Mouse (Mus musculus): Measurements from ENCODE around the gene Nipbl. TPM values are rescaled to one million over a fixed set of nuclear protein-coding genes. Genes with fewer than 3 reads are reported as not detected.

Gene Nipbl
- total RNA-seq, 2 experiments from 2014 or later, result 31.8 to 33.4 TPM

DNA sequence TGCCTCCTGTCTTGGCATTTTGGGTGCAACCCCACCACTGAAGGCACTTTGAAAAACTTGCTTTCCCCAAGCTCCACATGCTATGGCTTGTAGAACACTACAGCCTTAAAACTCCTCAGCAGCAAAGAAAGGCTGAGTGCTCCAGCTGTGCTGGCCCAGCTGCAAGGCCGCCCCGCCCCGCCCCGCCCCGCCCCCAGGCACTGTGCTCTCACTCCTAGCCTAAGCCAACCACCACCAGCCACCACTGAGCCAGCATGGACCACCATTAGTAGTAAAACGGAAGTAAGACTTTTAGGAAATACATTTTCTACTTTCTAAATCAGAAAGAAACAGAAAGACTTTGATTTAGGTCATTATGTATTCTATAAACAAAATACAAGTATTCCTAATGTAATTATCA lies 23.4 kb downstream of the Nipbl start:
- DNase-seq (ENCODE audit: low spot score in 2 of 2), result no peak

DNA sequence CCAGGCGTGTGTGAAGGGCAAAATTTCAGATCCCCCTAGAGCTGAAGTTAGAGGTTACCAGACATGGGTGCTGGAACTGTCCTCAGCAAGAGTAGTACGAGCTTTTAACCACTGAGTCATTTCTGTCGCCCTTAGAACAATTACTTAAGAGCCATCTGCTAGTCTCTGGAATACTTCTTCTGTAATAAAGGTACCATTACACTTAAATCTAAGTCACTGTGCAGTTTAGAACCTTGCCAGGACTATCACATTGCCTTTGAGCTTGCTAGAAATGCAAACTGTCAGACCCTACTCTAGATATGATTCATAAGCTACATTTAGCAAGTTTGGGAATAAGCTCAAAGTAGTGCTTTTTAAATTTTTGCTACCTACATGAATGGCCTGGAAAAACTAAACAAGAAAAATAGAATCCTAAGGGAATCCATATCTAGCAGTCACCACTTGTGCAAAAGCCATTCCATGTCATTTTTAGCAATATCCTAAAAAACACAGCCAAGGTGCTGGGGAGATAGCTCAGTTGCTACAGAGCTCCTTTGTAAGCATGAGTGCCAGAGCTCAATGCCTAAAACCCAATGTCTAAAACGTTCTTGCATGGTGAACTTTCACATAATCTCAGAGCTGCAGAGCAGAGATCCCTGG lies 27.6 kb downstream of the Nipbl start:
- no peak for DNase-seq (ENCODE audit: low spot score in 2 of 2)

GRCm38 (mm10) chr15:8413356-8413755 lies 30.9 kb downstream of the Nipbl start:
- DNase-seq (ENCODE audit: low spot score in 2 of 2), result no peak

DNA sequence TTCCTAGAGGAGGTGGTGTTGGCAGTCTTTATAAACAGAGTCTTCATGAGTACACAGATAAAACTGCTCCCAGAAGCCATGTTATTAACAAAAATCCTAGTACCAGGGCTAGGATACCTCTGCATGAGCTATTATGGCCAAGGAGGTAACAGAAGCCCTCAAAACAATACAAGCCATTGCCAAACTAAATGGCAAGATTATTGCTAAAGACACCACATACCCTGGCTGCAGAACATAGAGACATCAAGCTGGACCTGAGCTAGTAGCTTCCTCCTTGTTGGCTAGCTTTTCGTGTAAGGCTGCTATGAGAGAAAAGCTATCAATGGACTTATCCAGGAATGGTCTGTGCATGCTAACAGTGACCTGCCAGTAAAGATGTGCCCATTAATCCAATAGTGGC lies 32.4 kb downstream of the Nipbl start:
- DNase-seq (ENCODE audit: low spot score in 2 of 2), result no peak

DNA sequence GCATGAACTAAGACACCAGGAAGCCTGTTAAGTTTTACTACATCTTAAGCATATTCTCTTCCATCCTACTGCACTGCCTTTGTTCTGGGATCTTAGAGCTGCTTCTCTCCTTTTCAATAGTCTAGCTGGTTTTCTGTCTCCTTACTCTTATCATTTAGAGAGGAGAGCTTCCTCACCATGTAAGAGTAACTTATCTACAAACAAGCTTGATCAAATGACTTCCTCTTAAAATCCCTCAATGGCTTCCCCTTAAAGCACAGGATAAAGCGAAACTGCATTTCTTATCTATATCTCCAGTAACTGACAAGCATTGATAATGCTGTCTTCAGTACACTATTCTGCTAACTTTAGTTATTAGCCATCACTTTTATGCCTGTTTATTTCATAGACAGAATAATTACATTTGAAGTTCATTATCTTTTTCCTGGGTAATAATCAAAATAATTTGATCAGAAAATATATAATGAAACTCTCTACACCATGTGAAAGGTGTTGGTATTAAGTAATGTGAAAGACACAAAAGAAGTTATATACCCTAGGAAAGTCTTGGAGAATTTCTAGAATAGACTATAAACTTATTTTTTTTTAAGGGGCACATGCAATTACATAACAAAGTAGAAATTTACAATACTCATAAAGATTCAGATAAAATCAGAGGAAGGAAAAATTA lies 33.0 kb downstream of the Nipbl start:
- DNase-seq (ENCODE audit: low spot score in 2 of 2), result no peak

GRCm38 (mm10) chr15:8407082-8407481 lies 37.2 kb downstream of the Nipbl start:
- no peak for DNase-seq (ENCODE audit: low spot score in 2 of 2)

DNA sequence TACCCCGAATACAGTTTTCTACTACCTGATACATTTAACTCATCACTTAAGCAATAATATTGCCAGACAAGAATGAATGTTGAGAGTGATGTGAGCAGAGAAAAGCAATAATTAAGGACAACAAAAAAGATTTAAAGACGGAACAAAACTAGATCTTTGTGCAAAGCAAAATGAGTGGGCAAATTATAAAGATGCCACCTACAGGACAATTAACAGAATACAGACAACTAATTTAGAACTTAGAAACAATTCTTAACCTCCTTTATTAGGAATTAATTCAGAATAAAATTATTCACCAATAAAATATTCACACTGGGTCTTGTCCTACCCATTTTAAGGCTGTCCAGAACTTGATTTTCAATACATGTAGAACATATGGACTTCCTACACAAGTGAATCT lies 38.0 kb downstream of the Nipbl start:
- DNase-seq (ENCODE audit: low spot score in 2 of 2), result no peak

GRCm38 (mm10) chr15:8402591-8402990 lies 41.7 kb downstream of the Nipbl start:
- DNase-seq (ENCODE audit: low spot score in 2 of 2), result no peak

DNA sequence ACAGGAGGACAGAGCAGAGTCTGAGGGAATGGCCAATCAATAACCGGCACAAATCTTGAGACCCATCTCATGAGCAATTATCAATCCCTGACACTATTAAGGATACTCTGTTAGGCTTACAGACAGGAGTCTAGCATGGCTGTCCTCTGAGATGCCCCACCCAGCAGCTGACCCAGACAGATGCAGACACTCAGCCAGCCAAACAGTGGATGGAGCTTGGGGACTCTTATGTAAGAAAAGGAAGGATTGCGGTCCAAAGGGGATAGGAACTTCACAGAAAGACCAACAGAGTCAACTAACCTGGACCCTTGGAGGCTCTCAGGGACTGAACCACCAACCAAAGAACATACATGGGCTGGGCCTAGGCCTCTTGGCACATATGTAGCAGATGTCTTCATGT lies 42.7 kb downstream of the Nipbl start:
- DNase-seq (ENCODE audit: low spot score in 2 of 2), result no peak

DNA sequence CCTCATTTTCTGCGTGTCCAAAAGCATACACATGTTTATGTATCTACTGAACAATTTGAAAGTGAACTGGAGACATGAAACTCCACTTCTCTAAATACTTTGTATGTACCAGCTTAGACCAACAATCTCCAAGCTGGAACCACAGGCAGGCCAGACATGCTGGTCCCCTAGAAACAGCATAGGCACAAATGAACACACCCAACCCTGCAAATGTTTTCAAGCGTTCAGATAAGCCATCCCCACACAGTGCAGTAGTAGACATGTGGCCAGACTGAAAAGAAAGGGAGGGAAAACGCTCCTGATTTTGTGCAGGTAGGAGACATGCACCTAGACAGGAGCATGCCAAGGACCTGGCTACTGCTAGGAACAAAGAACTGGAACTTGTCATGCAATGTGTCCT lies 52.5 kb downstream of the Nipbl start:
- DNase-seq (ENCODE audit: low spot score in 2 of 2), result no peak

GRCm38 (mm10) chr15:8382213-8382612 lies 62.0 kb downstream of the Nipbl start:
- DNase-seq (ENCODE audit: low spot score in 2 of 2), result peak in 1 of 2 experiments; percentile 26

DNA sequence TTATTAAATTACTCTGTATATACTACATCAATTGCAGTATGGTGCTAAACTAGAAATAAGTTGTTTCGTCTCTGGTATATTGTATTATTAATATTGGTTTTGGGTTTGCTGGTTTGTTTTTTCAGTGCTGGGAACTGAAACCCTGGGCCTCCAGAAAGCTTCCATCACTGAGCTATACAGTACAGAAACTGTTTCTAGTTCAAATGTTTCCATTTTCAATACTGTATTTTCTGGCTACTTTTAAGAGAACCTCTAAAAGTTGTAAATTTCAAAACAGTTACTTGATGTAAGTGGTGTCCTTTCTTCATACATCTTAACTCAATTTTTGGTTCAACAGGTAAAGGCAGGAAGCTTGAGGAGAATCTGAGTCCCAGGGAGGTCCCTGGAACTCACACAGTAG lies 68.6 kb downstream of the Nipbl start:
- DNase-seq (ENCODE audit: low spot score in 2 of 2), result no peak

GRCm38 (mm10) chr15:8374724-8375123 lies 69.5 kb downstream of the Nipbl start:
- DNase-seq (ENCODE audit: low spot score in 2 of 2), result no peak

DNA sequence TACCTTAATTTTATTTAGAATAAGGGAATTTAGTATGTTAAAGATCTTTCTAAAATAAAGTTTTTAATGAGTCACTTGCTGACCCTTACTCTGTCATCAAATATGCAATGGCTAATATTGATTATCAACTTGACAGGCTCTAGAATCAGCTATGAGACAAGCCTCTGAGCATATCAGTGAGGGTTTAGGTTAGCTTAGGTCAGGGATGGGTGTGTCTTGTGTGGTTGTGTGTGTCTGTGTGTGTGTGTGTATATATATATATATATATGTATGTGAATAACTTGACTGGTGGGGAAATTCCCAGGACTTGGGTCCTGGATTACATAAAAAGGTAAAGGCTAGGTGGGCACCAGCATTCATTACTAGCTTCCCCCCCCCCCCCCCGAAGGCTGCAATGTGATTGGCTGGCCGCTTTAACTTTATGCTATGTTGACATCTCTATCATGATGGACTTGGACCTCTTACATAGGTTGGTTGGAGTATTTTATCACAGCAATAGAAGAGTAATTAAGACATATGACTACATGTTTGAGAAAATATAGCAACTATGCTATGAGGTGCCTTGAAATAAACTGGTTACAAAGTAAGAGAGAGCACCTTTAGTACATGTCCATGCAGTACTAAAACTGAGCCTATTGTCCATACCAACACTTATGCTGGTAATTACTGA lies 97.0 kb downstream of the Nipbl start:
- no peak for DNase-seq (ENCODE audit: low spot score in 2 of 2)

- DNase-seq (ENCODE audit: low spot score in 2 of 2), result no peak
Observed at GRCm38 (mm10) chr15:8340596-8340995, 103.7 kb downstream of the Nipbl start.

- DNase-seq (ENCODE audit: low spot score in 2 of 2), result no peak
Observed at GRCm38 (mm10) chr15:8331547-8331946, 112.7 kb downstream of the Nipbl start.

DNA sequence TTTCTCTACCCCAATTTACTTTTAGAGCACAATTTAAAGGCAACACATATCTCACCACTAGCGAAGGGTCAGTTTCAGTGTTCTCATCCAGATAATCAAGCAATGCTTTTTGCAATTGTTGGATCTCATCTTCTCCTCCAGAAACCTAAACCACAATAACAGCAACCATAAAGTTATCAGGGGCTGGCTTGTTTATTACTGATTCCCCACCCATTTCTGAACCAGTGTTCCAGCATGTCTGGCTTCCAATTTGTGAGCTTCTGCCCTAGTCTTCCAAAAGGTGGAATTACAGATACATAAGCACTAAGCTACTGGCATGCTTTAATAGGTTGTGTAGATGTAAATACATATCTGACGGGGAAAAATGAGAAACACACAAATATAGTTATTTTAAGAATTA lies 118.6 kb downstream of the Nipbl start:
- no peak for DNase-seq (ENCODE audit: low spot score in 2 of 2)

- DNase-seq (ENCODE audit: low spot score in 2 of 2), result no peak
Observed at GRCm38 (mm10) chr15:8324833-8325232, 119.4 kb downstream of the Nipbl start.

DNA sequence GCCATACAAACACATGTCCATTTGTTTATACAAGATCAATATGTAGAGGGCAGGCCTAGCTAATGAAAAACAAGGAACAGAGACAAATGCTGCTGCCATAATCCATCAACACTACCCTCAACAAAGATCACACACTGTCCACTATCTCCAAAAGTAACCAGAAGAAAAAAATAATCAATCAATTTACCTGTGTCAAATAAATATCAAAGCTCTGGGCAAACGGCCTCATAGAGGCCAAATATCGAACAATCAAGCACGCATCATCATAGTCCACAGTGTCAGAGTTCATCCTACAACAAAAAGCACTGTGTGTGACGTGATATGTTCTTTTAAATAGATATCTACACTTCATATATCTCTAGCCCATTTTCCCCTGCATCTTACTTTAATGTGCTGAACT lies 120.2 kb downstream of the Nipbl start:
- DNase-seq (ENCODE audit: low spot score in 2 of 2), result no peak

GRCm38 (mm10) chr15:8321491-8321890 lies 122.8 kb downstream of the Nipbl start:
- DNase-seq (ENCODE audit: low spot score in 2 of 2), result no peak

GRCm38 (mm10) chr15:8319191-8319590 lies 125.1 kb downstream of the Nipbl start:
- no peak for DNase-seq (ENCODE audit: low spot score in 2 of 2)

DNA sequence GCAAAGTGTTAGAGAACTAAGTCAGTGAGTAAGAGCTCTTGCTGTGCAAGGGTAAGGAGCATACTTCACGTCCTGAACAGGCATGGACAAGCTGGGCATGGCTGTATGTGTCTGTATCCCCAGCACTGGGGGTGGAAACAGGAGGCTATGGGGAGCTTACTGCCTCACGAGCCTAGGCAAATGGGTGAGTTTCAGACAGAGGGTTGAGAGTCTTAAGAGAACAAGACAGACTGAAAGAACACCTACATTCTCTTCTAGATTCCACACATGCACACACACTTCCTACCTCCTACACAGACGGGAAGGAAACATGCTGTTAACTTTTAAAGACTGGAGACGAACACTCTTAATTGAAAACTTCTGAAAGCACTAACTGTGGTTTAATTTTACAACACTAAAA lies 126.9 kb downstream of the Nipbl start:
- no peak for DNase-seq (ENCODE audit: low spot score in 2 of 2)

- DNase-seq (ENCODE audit: low spot score in 2 of 2), result no peak
Observed at GRCm38 (mm10) chr15:8305474-8305873, 138.8 kb downstream of the Nipbl start.
